Mouse (Mus musculus): Measurements from ENCODE around the gene Gm47996.
"Not testable (repeated sequence)": the region's sequence is repeated elsewhere in the genome, so short reads cannot be mapped to it uniquely, and the experiment has no call there.

Gm47996 gene

GRCm38 (mm10) chr1:151208493-151208892 is 1.4 kb upstream of the Gm47996 start:
- DNase-seq (ENCODE audit: low spot score in 2 of 2), result not testable (repeated sequence)

- not testable (repeated sequence) for DNase-seq (ENCODE audit: low spot score in 2 of 2)
Measured at GRCm38 (mm10) chr1:151208944-151209343, 987 bp upstream of the Gm47996 start.

DNA sequence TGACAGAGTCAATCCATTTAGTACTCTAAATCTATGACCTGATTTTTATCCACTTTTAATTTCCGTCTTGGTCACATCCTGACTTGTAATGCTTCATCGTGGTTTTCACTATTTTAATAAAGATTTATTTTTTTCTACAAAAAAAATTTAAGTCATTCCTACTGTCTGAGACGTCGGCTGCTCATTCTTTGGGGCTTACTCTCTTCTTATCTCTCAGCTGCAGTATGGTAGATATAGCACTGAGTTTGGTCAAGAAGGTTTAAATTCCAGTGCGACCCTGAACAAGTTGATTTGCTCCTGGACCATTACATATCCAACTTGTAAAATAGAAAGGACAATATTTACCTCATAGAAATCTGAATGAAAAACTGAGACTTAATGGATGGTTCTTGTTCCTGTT is 1.7 kb downstream of the Gm47996 start:
- not testable (repeated sequence) for DNase-seq (ENCODE audit: low spot score in 2 of 2)

GRCm38 (mm10) chr1:151214862-151215261 is 4.9 kb downstream of the Gm47996 start:
- no peak for DNase-seq (ENCODE audit: low spot score in 2 of 2)

DNA sequence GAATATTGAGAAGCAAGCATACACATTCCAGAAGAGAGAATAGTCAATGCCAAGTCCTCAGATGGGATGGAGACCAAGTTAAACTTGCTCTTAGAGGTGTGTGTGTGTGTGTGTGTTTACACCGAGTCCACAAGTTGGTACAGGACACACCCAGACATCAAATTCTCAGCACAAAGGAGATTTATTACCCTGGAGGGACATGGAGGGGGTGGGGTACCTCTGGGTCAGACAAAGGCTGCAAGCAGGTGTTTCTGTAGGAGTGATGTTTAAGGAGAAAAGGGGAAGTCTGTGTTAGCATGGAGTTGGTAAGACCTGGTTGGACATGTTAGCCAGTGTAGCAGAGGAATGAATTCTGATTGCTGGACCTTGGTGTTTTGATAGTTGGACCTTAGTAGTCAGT is 6.1 kb downstream of the Gm47996 start:
- no peak for DNase-seq (ENCODE audit: low spot score in 2 of 2)

GRCm38 (mm10) chr1:151216417-151216816 is 6.5 kb downstream of the Gm47996 start:
- DNase-seq (ENCODE audit: low spot score in 2 of 2), result no peak

GRCm38 (mm10) chr1:151219045-151219444 is 9.1 kb downstream of the Gm47996 start:
- no peak for DNase-seq (ENCODE audit: low spot score in 2 of 2)

GRCm38 (mm10) chr1:151220098-151220497 is 10.2 kb downstream of the Gm47996 start:
- DNase-seq (ENCODE audit: low spot score in 2 of 2), result no peak

DNA sequence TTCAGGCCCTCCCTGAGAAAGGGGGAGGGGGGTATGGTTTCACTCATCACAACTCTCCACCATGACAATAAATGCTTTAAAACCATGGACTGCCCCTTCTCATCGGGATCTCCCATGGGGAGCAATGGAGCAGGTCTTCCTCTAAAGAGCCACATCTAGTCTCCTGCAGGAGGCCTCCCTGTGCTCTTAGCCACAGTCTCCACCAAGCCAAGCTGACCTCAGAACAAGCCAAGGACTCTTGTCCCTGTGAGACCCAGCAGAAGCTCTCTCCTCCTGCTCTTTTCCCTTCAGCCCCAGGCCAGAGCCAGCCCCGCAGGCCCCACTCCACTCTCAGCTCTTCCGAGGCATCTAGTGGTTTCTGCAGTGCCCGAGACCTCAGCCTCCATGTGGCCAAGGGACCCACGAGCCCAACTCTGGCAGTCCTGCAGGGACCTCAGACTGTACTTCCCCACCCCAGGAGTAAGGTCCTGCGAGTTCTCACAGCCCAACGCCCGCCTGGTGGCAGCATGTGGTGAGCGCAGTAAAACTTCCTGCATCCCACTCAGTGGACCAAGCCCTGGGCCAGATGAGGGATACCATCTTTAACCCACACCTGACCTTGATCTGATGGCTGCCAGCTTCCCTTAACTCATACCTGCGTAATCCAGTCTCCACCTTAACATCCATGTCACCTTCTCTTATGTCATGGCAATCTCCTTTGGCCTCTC is 12.8 kb downstream of the Gm47996 start:
- DNase-seq (ENCODE audit: low spot score in 2 of 2), result no peak

DNA sequence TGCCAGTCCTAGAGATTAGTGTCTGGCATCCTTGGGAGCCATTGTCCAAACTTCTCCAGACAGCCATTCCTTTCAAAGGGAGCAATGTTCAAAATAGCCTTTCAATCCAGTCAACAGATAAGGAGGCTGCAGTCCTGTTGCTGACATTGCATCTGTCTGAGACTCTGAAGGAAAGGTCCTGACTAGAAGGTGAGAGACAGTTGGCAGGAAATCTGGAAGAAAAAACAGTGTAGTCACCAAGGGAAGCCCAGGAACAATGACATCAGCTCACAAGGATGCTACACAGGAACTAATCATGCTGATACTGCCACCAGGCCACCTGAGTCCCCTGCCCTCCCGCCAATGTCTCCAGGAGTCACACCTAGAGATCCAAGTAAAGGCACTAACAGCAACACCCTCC is 13.4 kb downstream of the Gm47996 start:
- DNase-seq (ENCODE audit: low spot score in 2 of 2), result no peak

- DNase-seq (ENCODE audit: low spot score in 2 of 2), result no peak
Measured at GRCm38 (mm10) chr1:151224536-151224935, 14.6 kb downstream of the Gm47996 start.

DNA sequence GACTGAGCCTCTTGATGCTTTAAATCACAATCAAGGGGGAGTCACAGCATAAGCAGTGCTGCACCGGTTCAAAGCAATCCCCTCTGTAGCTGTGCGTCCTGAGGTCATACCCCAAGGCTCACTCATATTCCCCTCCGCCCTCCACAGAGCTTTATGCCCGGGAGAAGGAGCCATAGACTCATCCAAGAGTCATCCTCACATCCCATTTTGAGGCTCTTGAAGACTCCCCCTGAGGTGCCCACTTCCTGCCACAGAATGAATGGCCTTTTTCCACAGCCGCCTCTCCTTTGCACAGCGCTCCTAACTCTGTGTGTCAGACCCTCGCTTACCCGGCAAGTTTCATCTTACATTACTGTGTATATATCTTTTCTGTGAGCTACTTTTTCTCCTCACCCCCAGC is 17.6 kb downstream of the Gm47996 start:
- no peak for DNase-seq (ENCODE audit: low spot score in 2 of 2)

DNA sequence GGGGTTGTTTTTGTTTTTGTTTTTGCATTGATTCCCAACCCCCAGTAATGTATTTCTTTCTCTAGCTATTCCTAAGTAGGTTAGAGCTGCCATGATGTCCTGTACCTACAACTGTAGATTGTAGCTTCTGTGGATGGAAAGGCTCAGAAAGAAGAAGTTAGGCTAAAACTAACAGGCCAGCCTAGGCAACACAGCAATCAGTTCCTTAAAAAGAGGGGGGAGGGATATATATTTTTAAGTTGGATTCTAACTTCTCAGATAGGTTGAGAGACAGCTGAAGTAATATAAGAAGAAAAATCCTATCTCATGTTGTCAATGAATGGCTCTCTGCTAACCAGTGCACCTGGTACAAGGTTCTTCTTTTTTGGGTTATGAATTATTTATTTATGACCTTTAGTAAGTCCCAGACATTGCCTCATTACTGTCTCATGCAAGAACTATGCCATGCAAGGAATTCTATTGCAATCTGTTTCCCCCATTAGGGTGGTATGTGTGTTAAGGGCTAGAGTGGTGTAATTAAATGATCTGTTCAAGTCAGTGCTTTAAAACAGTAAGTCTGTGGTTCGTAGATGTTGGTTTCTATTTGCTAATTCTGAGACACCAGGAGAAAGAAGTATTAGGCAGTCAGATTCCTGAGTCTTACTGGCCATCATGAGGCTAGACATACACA is 18.5 kb downstream of the Gm47996 start:
- no peak for DNase-seq (ENCODE audit: low spot score in 2 of 2)

DNA sequence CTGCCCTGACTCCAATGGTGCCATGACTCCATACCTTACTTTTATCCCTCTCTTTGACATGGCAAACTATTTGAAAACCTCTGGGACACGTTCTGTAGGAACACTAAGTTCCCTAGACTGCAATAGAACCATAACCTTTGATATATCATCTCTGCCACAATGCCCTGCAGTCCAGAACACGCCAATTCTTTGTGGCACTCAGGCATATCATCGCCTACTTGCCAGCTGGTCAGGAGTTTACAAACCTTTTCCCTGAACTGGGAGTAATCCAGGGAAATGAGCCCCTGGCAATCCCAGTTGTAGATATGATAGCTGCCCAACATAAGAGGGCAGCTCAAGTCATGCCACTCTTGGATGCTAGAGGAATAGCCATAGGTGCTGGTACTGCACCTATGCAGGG is 22.4 kb downstream of the Gm47996 start:
- DNase-seq (ENCODE audit: low spot score in 2 of 2), result no peak

DNA sequence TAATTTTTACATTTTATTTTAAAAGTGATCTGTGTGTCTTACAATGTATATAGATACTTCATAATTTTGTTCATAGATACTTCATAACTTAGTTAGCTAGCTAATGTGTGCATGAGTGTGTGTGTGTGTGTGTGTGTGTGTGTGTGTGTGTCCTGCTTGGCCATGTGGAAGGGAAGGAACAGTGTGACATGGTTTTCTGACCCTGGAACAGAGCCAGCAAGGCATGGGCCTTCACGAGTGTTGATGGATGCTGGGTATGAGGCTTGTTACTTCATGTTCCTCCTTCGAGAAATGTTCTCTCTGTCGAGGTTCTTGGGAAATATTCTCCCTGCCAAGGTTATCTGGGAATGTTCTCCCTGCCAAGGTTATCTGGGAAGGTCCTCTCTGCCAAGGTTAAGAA is 23.8 kb downstream of the Gm47996 start:
- DNase-seq (ENCODE audit: low spot score in 2 of 2), result no peak

- DNase-seq (ENCODE audit: low spot score in 2 of 2), result no peak
Measured at GRCm38 (mm10) chr1:151235574-151235973, 25.6 kb downstream of the Gm47996 start.

DNA sequence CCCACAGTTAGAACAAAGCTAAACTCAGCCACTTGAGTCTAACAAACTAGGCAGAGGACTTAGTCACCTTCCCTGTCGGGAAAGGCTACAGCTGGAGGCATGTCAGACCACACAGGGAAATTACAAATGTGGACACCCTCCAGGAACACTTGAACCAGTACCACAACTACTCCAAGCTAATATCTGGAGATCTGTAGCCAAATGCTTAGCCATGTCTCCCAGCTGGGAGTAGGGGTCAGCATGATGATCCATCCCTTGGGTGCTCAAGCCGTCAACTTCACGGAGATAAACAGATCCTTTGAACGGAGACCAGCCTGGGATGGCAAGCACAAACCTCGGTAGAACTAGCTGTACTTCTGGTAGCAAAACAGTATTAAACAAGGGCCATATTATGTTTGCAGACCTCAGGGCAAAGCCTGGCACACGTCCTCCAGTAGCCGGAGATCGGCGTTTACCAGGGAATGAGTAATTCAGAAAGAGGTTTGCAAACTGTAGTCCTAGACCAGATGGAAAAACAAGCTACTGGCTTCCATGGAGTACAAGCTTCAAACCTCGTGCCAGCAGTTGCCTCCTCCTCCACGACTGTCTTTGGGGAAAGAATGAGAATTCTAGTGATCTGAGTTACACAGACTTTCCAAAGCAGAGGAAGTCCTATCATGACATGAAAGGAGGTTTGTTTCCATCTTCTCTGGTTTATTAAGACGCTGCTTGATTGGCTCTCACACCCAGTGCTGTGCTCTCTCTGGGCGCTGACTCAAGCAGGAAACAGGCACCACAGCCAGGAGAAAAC is 26.4 kb downstream of the Gm47996 start:
- DNase-seq (ENCODE audit: low spot score in 2 of 2), result no peak

DNA sequence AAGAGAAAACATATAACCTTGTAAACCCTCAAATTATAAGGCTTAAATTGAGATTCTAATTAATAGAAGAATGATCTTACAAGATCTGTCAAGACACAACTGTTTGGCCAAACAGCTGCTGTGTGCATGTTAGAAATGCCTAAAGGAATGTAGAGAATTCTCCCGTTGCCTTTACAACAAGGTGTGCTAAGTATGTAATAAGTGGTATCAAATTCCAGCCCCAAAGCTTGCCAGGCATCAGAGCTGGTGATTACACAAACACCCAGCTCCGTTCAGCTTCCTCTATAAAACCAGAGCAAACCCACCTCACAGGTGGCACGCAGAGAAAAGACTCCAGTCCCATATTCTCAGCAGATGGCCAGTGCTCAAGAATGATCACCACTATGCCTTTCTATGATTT is 27.8 kb downstream of the Gm47996 start:
- DNase-seq (ENCODE audit: low spot score in 2 of 2), result no peak

- no peak for DNase-seq (ENCODE audit: low spot score in 2 of 2)
Measured at GRCm38 (mm10) chr1:151243332-151243731, 33.4 kb downstream of the Gm47996 start.

DNA sequence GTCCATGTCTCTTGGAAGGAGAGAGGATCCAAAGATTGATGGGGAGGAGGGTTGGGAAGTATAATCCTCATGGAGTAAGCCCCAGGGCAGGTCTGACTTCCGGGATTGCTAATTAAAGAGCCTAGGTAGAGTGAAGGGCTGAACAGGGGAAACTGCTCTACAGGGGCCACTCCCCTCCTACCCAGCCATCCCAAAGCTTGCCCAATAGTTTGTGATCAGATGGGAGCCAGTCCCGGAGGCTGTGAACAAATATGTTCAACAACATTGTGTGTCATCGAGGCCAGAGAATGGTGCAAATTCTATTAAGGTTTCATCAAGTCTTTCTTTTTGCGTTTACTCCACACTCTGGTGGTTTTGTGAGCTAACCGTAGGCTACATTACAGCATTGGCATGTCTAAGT is 34.1 kb downstream of the Gm47996 start:
- no peak for DNase-seq (ENCODE audit: low spot score in 2 of 2)

GRCm38 (mm10) chr1:151244761-151245160 is 34.8 kb downstream of the Gm47996 start:
- no peak for DNase-seq (ENCODE audit: low spot score in 2 of 2)

- no peak for DNase-seq (ENCODE audit: low spot score in 2 of 2)
Measured at GRCm38 (mm10) chr1:151245165-151245564, 35.2 kb downstream of the Gm47996 start.

- no peak for DNase-seq (ENCODE audit: low spot score in 2 of 2)
Measured at GRCm38 (mm10) chr1:151245846-151246245, 35.9 kb downstream of the Gm47996 start.

All from spleen, postnatal 36 days (tissue).